Mouse (Mus musculus): ENCODE results near the gene Hspa12b.

DNA sequence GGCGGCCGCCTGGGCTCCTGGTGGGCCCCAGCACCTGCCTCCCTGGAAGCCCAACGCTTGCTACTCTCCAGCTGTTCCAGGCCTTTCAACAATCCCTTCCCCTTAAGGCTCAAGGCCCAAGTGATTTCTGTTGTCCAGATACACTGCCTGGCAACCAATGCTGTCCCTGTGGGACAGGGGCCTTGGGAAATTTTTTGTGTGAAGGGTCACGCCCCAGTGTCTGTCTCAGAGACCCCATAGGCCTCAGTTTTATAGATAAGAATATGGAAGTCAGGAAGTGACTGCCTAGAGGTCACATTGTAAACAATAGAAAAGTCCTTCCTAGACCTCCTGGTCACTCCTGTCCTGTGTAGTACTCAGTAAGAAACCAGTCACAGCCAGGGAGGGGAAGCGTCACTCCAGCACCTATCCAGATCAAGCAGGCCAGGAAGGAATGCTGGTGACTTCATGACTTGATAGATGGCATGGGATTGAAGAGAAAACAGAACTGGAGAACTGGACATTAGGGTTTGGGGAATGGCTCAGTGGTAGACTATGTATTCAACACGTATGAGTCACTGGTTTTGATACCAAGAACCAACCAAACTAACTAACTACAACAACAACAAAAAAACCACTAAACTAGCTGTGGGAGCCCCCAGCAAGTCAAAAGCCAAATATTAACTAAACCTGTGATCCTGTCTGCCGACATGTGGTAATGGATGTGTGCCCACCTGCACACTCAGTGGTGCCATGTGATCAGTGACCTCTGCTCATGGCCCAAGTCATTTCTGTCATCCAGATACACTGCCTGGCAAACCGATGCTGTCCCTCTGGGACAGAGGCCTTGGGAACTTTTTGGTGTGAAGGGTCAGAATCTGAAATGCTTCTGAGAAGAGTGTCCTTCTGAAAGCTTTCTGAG, 21.5 kb downstream of the Hspa12b start:
- no peak for TF ChIP-seq POLR2A (IDR thresholded peaks at IDR 0.05; ENCODE audit: control insufficient read depth, extremely low read depth, insufficient read depth, low read length, poor library complexity)
- no peak for TF ChIP-seq CTCF (IDR thresholded peaks at IDR 0.05; ENCODE audit: borderline replicate concordance, control insufficient read depth, extremely low read depth, insufficient read depth, low read length, poor library complexity)

All from thymus, adult 2 months (tissue).